Mouse (Mus musculus): ENCODE results near the gene Mllt10.

GRCm38 (mm10) chr2:18034371-18035250 is 20.4 kb upstream of the Mllt10 start:
- TF ChIP-seq CTCF (IDR thresholded peaks at IDR 0.05) (no peak), POLR2A (IDR thresholded peaks at IDR 0.05; ENCODE audit: insufficient read depth, low read depth, low read length) (no peak), EP300 (IDR thresholded peaks at IDR 0.05; ENCODE audit: insufficient read depth, low read depth, low read length) (no peak)
